9 mouse cellular contexts compared by ENCODE assay signal in the genomic region with DNA sequence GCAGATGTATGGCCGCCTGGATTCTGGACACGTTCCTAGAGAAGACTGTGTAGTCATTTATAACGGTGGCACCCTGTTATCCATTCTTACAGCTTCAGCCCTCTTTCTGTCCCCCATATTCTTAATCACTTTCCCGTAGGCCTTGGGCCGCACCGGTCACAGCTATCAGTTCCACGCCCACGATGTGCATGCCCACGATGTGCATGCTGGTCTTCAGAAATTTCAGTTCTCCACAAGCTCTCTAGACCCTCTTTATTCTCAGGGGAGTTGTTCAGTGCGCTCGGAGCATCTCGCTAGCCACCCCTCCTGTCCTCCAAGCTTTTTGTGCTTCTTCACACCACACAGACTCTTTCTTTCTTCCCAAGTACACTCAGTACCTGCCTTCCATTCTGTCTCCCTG.
DNase-seq lines count a peak whose midpoint lies in the region; ATAC-seq and TF ChIP-seq lines count a peak whose summit lies in the region.
"Had no signal": no experiment of that assay in that cellular context is flagged by ENCODE, and none has a peak within 500 bp of the region (broad histone marks: within the 10 kb centered on the region; RNA-seq: fewer than 3 reads in every experiment).

No protein-coding gene starts in this region.

- peaks cover 15% of the 10 kb centered on the region for H3K4me1 ChIP-seq in heart, embryonic 11.5 days (ENCODE audit: control insufficient read depth, insufficient read depth, low read length)
- 0 out of 2 replicates have a peak, but pooled peaks cover 2% of the 10 kb centered on the region for H3K4me1 ChIP-seq in liver, postnatal 0 days (ENCODE audit: insufficient read depth)
- H3K4me1 ChIP-seq in embryonic fibroblast, embryonic 13.5 days (ENCODE audit: control insufficient read depth, insufficient read depth, low read length), result peaks cover 8% of the 10 kb centered on the region
- peaks cover 25% of the 10 kb centered on the region for H3K4me1 ChIP-seq in neural tube, embryonic 14.5 days (ENCODE audit: control insufficient read depth, insufficient read depth, low read length)

- TF ChIP-seq POLR2A in embryonic fibroblast, embryonic 13.5 days (IDR thresholded peaks at IDR 0.05; ENCODE audit: low read depth, low read length), result no peak

- no peaks in the 10 kb centered on the region for H3K27me3 ChIP-seq in heart, embryonic 11.5 days (ENCODE audit: control insufficient read depth, insufficient read depth, low read length)
- no peaks in the 10 kb centered on the region for H3K27me3 ChIP-seq in liver, postnatal 0 days (ENCODE audit: insufficient read depth, low read length)
- H3K27me3 ChIP-seq in neural tube, embryonic 14.5 days (ENCODE audit: control insufficient read depth, insufficient read depth, low read length), result no peaks in the 10 kb centered on the region

- TF ChIP-seq CTCF in liver, postnatal 0 days (IDR thresholded peaks at IDR 0.05; ENCODE audit: low read depth), result no peak
- no peak for TF ChIP-seq CTCF in embryonic fibroblast, embryonic 13.5 days (IDR thresholded peaks at IDR 0.05; ENCODE audit: borderline replicate concordance, insufficient read depth, low read length)

- no peak overlapping the region for H3K4me3 ChIP-seq in heart, embryonic 11.5 days (ENCODE audit: low read depth, low read length)
- no peak overlapping the region for H3K4me3 ChIP-seq in liver, postnatal 0 days (ENCODE audit: low read depth, low read length)
- no peak overlapping the region for H3K4me3 ChIP-seq in embryonic fibroblast, embryonic 13.5 days (ENCODE audit: insufficient read depth, low read length)
- no peak overlapping the region for H3K4me3 ChIP-seq in neural tube, embryonic 14.5 days (ENCODE audit: low read depth, low read length)

- H3K9me3 ChIP-seq in heart, embryonic 11.5 days (replicated peaks; ENCODE audit: control insufficient read depth, low read length), result no peaks in the 10 kb centered on the region
- H3K9me3 ChIP-seq in liver, postnatal 0 days (ENCODE audit: low read length), result no peaks in the 10 kb centered on the region
- no peaks in the 10 kb centered on the region for H3K9me3 ChIP-seq in neural tube, embryonic 14.5 days (ENCODE audit: control insufficient read depth, low read length)

- no peak overlapping the region for H3K9ac ChIP-seq in heart, embryonic 11.5 days (ENCODE audit: low read depth, low read length)
- no peak overlapping the region for H3K9ac ChIP-seq in liver, postnatal 0 days (replicated peaks)
- no peak overlapping the region for H3K9ac ChIP-seq in neural tube, embryonic 14.5 days (replicated peaks; ENCODE audit: low read depth, low read length)

- ATAC-seq in heart, embryonic 11.5 days (replicated peaks; ENCODE audit: insufficient number of reproducible peaks, low FRiP score, low TSS enrichment), result no peak
- ATAC-seq in liver, postnatal 0 days, result no peak
- ATAC-seq in neural tube, embryonic 14.5 days (ENCODE audit: low read depth), result no peak

- no peak for TF ChIP-seq EP300 in liver, postnatal 0 days (IDR thresholded peaks at IDR 0.05; ENCODE audit: low read depth)

- WGBS in heart, embryonic 11.5 days (ENCODE audit: insufficient replicate concordance), result 74% methylated on average over 12 of the region's 12 CpGs
- WGBS in liver, postnatal 0 days (ENCODE audit: insufficient replicate concordance), result 65% methylated on average over 12 of the region's 12 CpGs
- 57% methylated on average over 12 of the region's 12 CpGs for whole genome bisulfite sequencing in neural tube, embryonic 14.5 days

- no peak overlapping the region for H3K27ac ChIP-seq in heart, embryonic 11.5 days (ENCODE audit: low read depth, low read length)
- no peak overlapping the region for H3K27ac ChIP-seq in liver, postnatal 0 days (ENCODE audit: low read depth)
- H3K27ac ChIP-seq in embryonic fibroblast, embryonic 13.5 days (ENCODE audit: insufficient read depth, low read length), result peak overlapping the region; percentile 63
- 0 out of 2 replicates have a peak overlapping the region, but pooled peaks have one; percentile 11 for H3K27ac ChIP-seq in neural tube, embryonic 14.5 days (ENCODE audit: low read depth, low read length)

- H3K36me3 ChIP-seq in heart, embryonic 11.5 days (ENCODE audit: control insufficient read depth, insufficient read depth, low read length), result no peaks in the 10 kb centered on the region
- no peaks in the 10 kb centered on the region for H3K36me3 ChIP-seq in liver, postnatal 0 days (replicated peaks; ENCODE audit: insufficient read depth, low read length)
- no peaks in the 10 kb centered on the region for H3K36me3 ChIP-seq in neural tube, embryonic 14.5 days (ENCODE audit: control insufficient read depth, insufficient read depth, low read length)

- no peak for DNase-seq in heart, adult 9 months (ENCODE audit: low spot score in 2 of 2)
- DNase-seq in liver, postnatal 0 days, result no peak
- DNase-seq in liver, result no peak
- no peak for DNase-seq in urinary bladder, adult 18-20 months (ENCODE audit: low spot score in 2 of 2)
- no peak for DNase-seq in thymus, postnatal 14 days
- DNase-seq: cerebellum, adult 2 months had no signal

- peak overlapping the region; percentile 50; the same call in 1 of the 2 replicates for H3K4me2 ChIP-seq in heart, embryonic 11.5 days
- H3K4me2 ChIP-seq in liver, postnatal 0 days (ENCODE audit: low read depth, low read length), result peak overlapping the region; percentile 15; the same call in 1 of the 2 replicates
- H3K4me2 ChIP-seq in neural tube, embryonic 14.5 days (ENCODE audit: low read depth, low read length), result no peak overlapping the region

Comparison
In these comparisons a context has a peak if more than half of its experiments do, and no peak if none do; other contexts are left out.
1. H3K27ac ChIP-seq: peak in embryonic fibroblast, embryonic 13.5 days (single experiment) and neural tube, embryonic 14.5 days (single experiment); none in heart, embryonic 11.5 days (single experiment) and liver, postnatal 0 days (single experiment).